Mouse (Mus musculus): Measurements from ENCODE around the gene Xylt1.

DNA sequence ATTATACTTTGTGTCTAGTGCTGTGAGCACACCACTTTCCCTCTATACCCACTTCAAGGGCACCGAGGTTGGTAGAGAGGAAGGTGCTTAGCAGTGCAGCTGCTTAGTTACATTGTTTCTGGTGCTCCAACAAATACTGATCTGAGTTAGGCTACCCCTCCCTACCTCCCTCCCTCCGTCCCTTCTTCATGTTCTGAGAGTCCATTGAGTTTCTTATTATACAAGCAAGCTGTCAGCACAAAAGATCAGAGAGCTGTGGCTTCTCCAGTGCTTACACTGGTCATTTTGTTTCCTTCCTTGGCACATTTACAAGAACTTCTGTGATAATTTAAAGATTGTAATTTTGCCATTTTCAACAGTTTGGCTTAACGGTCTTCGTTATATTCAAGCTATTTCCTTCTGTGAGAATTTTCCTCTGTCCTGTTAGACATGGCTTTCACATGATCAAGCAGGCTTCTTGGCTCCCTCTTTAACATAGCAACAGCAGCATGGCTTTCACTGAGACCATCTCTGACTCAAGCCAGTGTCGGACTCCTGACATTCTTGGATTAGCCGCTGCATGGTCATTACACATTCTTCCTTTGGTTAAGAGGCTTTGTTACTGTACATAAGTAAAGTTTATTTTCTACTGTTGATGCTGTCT lies 12.0 kb upstream of the Xylt1 start:
- TF ChIP-seq MAX (IDR thresholded peaks at IDR 0.05; ENCODE audit: low read length) = no peak
- TF ChIP-seq SIN3A (IDR thresholded peaks at IDR 0.05; ENCODE audit: low read length) = no peak
- TF ChIP-seq CTCF (IDR thresholded peaks at IDR 0.05 in 2 of 3, conservative IDR thresholded peaks at IDR 0.05 in 1 of 3; ENCODE audit: control insufficient read depth in 1 of 3, insufficient read depth in 1 of 3, low read depth in 2 of 3, low read length in 3 of 3, poor library complexity in 1 of 3, severe bottlenecking in 1 of 3) = no peak
- no peak for TF ChIP-seq JUND (IDR thresholded peaks at IDR 0.05; ENCODE audit: low read depth, low read length)
- no peak for TF ChIP-seq ZKSCAN1 (IDR thresholded peaks at IDR 0.05; ENCODE audit: low read depth, low read length)
- no peak for TF ChIP-seq EP300 (IDR thresholded peaks at IDR 0.05; ENCODE audit: low read depth in 1 of 2, low read length in 2 of 2)
- TF ChIP-seq POLR2A (IDR thresholded peaks at IDR 0.05; ENCODE audit: control insufficient read depth in 1 of 2, insufficient read depth in 1 of 2, low read depth in 1 of 2, low read length in 2 of 2, poor library complexity in 1 of 2) = no peak
- no peak for TF ChIP-seq USF1 (IDR thresholded peaks at IDR 0.05; ENCODE audit: low read depth, low read length)
- TF ChIP-seq POLR2AphosphoS2 (IDR thresholded peaks at IDR 0.05; ENCODE audit: low read length) = no peak
- no peak for TF ChIP-seq USF2 (IDR thresholded peaks at IDR 0.05; ENCODE audit: borderline replicate concordance in 1 of 2, insufficient read depth in 1 of 2, low read depth in 1 of 2, low read length in 2 of 2)
- TF ChIP-seq CHD1 (IDR thresholded peaks at IDR 0.05; ENCODE audit: low read depth, low read length) = no peak

Data from MEL (cell line).